9 mouse cellular contexts compared by ENCODE assay signal in genomic region chr11:43483122-43483792, GRCm38 (mm10). TPM values are rescaled to one million over a fixed set of nuclear protein-coding genes. Genes with fewer than 3 reads are reported as not detected.
DNase-seq lines count a peak whose midpoint lies in the region; ATAC-seq lines count a peak whose summit lies in the region.
"Had no signal": no experiment of that assay in that cellular context is flagged by ENCODE, and none has a peak within 500 bp of the region (broad histone marks: within the 10 kb centered on the region; RNA-seq: fewer than 3 reads in every experiment).

No protein-coding gene starts in this region.

- H3K9ac ChIP-seq in hindbrain, embryonic 14.5 days, result no peak overlapping the region
- H3K9ac ChIP-seq in embryonic facial prominence, embryonic 13.5 days, result no peak overlapping the region
- H3K9ac ChIP-seq in limb, embryonic 15.5 days, result no peak overlapping the region

- WGBS in hindbrain, embryonic 10.5 days, result 49% methylated on average over 6 of the region's 6 CpGs
- WGBS in hindbrain, embryonic 14.5 days, result 47% methylated on average over 6 of the region's 6 CpGs
- WGBS in embryonic facial prominence, embryonic 13.5 days, result 33% methylated on average over 6 of the region's 6 CpGs
- WGBS in limb, embryonic 15.5 days, result 23% methylated on average over 6 of the region's 6 CpGs

- H3K9me3 ChIP-seq in hindbrain, embryonic 10.5 days, result no peaks in the 10 kb centered on the region
- H3K9me3 ChIP-seq in hindbrain, embryonic 14.5 days (ENCODE audit: control insufficient read depth, low read length), result no peaks in the 10 kb centered on the region
- no peaks in the 10 kb centered on the region for H3K9me3 ChIP-seq in embryonic facial prominence, embryonic 13.5 days
- H3K9me3 ChIP-seq in limb, embryonic 15.5 days, result no peaks in the 10 kb centered on the region

- H3K27me3 ChIP-seq in hindbrain, embryonic 10.5 days (ENCODE audit: insufficient read depth, poor library complexity, severe bottlenecking), result 0 out of 2 replicates have a peak, but pooled peaks cover 3% of the 10 kb centered on the region
- no peaks in the 10 kb centered on the region for H3K27me3 ChIP-seq in hindbrain, embryonic 14.5 days (ENCODE audit: control insufficient read depth, insufficient read depth, low read length)
- H3K27me3 ChIP-seq in embryonic facial prominence, embryonic 13.5 days, result no peaks in the 10 kb centered on the region
- H3K27me3 ChIP-seq in limb, embryonic 15.5 days, result no peaks in the 10 kb centered on the region

- no peak overlapping the region for H3K4me3 ChIP-seq in hindbrain, embryonic 10.5 days
- H3K4me3 ChIP-seq in hindbrain, embryonic 14.5 days (replicated peaks; ENCODE audit: low read length), result no peak overlapping the region
- no peak overlapping the region for H3K4me3 ChIP-seq in embryonic facial prominence, embryonic 13.5 days
- no peak overlapping the region for H3K4me3 ChIP-seq in limb, embryonic 15.5 days

- ATAC-seq in hindbrain, embryonic 14.5 days (ENCODE audit: low FRiP score), result no peak
- no peak for ATAC-seq in embryonic facial prominence, embryonic 13.5 days (ENCODE audit: insufficient number of reproducible peaks, insufficient read depth, low FRiP score, low TSS enrichment, low read depth)
- peak; percentile 49; the same call in 1 of the 2 replicates for ATAC-seq in limb, embryonic 15.5 days (ENCODE audit: insufficient number of reproducible peaks, low FRiP score, low TSS enrichment, low read depth)

- no peak for DNase-seq in hindbrain, embryonic 10.5 days (ENCODE audit: low spot score)
- DNase-seq in hindbrain, embryonic 14.5 days (ENCODE audit: low spot score), result no peak
- peak; percentile 70 to 76 for DNase-seq in heart, postnatal 10 days
- DNase-seq in cerebellum, postnatal 14 days, result no peak
- no peak for DNase-seq in left cerebral cortex, adult 11 months (ENCODE audit: low spot score)
- DNase-seq in urinary bladder, postnatal 36 days (ENCODE audit: low spot score in 2 of 2), result no peak
- DNase-seq: thymus, adult 18-20 months had no signal

- peaks cover 28% of the 10 kb centered on the region for H3K4me1 ChIP-seq in hindbrain, embryonic 10.5 days (replicated peaks)
- H3K4me1 ChIP-seq in hindbrain, embryonic 14.5 days (replicated peaks; ENCODE audit: control insufficient read depth, insufficient read depth, low read length), result peaks cover 7% of the 10 kb centered on the region; the same call in 1 of the 2 replicates
- peaks cover 58% of the 10 kb centered on the region for H3K4me1 ChIP-seq in embryonic facial prominence, embryonic 13.5 days
- H3K4me1 ChIP-seq in limb, embryonic 15.5 days, result peaks cover 61% of the 10 kb centered on the region

- no peak overlapping the region for H3K4me2 ChIP-seq in hindbrain, embryonic 14.5 days (replicated peaks)
- H3K4me2 ChIP-seq in embryonic facial prominence, embryonic 13.5 days, result no peak overlapping the region
- H3K4me2 ChIP-seq in limb, embryonic 15.5 days, result 0 out of 2 replicates have a peak overlapping the region, but pooled peaks have one; percentile 24

- intact Hi-C loops in heart, postnatal 10 days (cut with DNase I), result no loop called here

- H3K27ac ChIP-seq in hindbrain, embryonic 10.5 days, result peak overlapping the region; percentile 51; the same call in 1 of the 2 replicates
- H3K27ac ChIP-seq in hindbrain, embryonic 14.5 days, result no peak overlapping the region; the same call in 1 of the 2 replicates
- H3K27ac ChIP-seq in embryonic facial prominence, embryonic 13.5 days, result peak overlapping the region; percentile 87
- peak overlapping the region; percentile 87 for H3K27ac ChIP-seq in limb, embryonic 15.5 days

- H3K36me3 ChIP-seq in hindbrain, embryonic 10.5 days, result no peaks in the 10 kb centered on the region
- no peaks in the 10 kb centered on the region for H3K36me3 ChIP-seq in hindbrain, embryonic 14.5 days (replicated peaks; ENCODE audit: control insufficient read depth, insufficient read depth)
- H3K36me3 ChIP-seq in embryonic facial prominence, embryonic 13.5 days, result no peaks in the 10 kb centered on the region
- H3K36me3 ChIP-seq in limb, embryonic 15.5 days, result no peaks in the 10 kb centered on the region

RNA-seq across cellular contexts. Expression of gene C1qtnf2, which starts 9.2 kb away (rescaled TPM):
- 1.1 and 1.3 TPM in 2 replicates for polyA plus RNA-seq in hindbrain, embryonic 10.5 days (2016; fragmentation: Nextera tagmentation; extraction: Ambion mirVana)
- polyA plus RNA-seq in hindbrain, embryonic 14.5 days (2014; fragmentation: Nextera tagmentation; extraction: Ambion mirVana), result 11.8 and 13.5 TPM in 2 replicates
- polyA plus RNA-seq in embryonic facial prominence, embryonic 13.5 days (2015; fragmentation: Nextera tagmentation; extraction: Ambion mirVana), result 15.9 and 17.0 TPM in 2 replicates
- total RNA-seq in heart, postnatal 10 days (2021), result 10 to 100 TPM; 15.4 to 15.8 TPM
- 58.0 and 58.9 TPM in 2 replicates for polyA plus RNA-seq in limb, embryonic 15.5 days (2015; fragmentation: Nextera tagmentation; extraction: Ambion mirVana)

RNA-seq across cellular contexts. Expression of gene Ccnjl, which starts 45.3 kb away (rescaled TPM):
- 37.4 and 45.5 TPM in 2 replicates for polyA plus RNA-seq in hindbrain, embryonic 10.5 days (2016; fragmentation: Nextera tagmentation; extraction: Ambion mirVana)
- 10.9 and 11.9 TPM in 2 replicates for polyA plus RNA-seq in hindbrain, embryonic 14.5 days (2014; fragmentation: Nextera tagmentation; extraction: Ambion mirVana)
- 13.7 and 14.2 TPM in 2 replicates for polyA plus RNA-seq in embryonic facial prominence, embryonic 13.5 days (2015; fragmentation: Nextera tagmentation; extraction: Ambion mirVana)
- 10 to 100 TPM; 10.2 to 11.3 TPM for total RNA-seq in heart, postnatal 10 days (2021)
- 9.5 and 11.3 TPM in 2 replicates for polyA plus RNA-seq in limb, embryonic 15.5 days (2015; fragmentation: Nextera tagmentation; extraction: Ambion mirVana)

RNA-seq across cellular contexts. Expression of gene Slu7, which starts 49.7 kb away (rescaled TPM):
- polyA plus RNA-seq in hindbrain, embryonic 10.5 days (2016; fragmentation: Nextera tagmentation; extraction: Ambion mirVana), result 53.5 and 54.6 TPM in 2 replicates
- polyA plus RNA-seq in hindbrain, embryonic 14.5 days (2014; fragmentation: Nextera tagmentation; extraction: Ambion mirVana), result 55.2 and 57.0 TPM in 2 replicates
- 59.3 and 68.7 TPM in 2 replicates for polyA plus RNA-seq in embryonic facial prominence, embryonic 13.5 days (2015; fragmentation: Nextera tagmentation; extraction: Ambion mirVana)
- 10 to 100 TPM; 29.5 to 31.4 TPM for total RNA-seq in heart, postnatal 10 days (2021)
- 55.0 and 60.2 TPM in 2 replicates for polyA plus RNA-seq in limb, embryonic 15.5 days (2015; fragmentation: Nextera tagmentation; extraction: Ambion mirVana)

RNA-seq across cellular contexts. Expression of gene Pttg1, which starts 57.2 kb away (rescaled TPM):
- 115 and 124 TPM in 2 replicates for polyA plus RNA-seq in hindbrain, embryonic 10.5 days (2016; fragmentation: Nextera tagmentation; extraction: Ambion mirVana)
- polyA plus RNA-seq in hindbrain, embryonic 14.5 days (2014; fragmentation: Nextera tagmentation; extraction: Ambion mirVana), result 44.9 and 53.0 TPM in 2 replicates
- 116 and 118 TPM in 2 replicates for polyA plus RNA-seq in embryonic facial prominence, embryonic 13.5 days (2015; fragmentation: Nextera tagmentation; extraction: Ambion mirVana)
- total RNA-seq in heart, postnatal 10 days (2021), result 10 to 100 TPM; 64.1 to 70.3 TPM
- 74.1 and 78.7 TPM in 2 replicates for polyA plus RNA-seq in limb, embryonic 15.5 days (2015; fragmentation: Nextera tagmentation; extraction: Ambion mirVana)

Comparison
In these comparisons a context has a peak if more than half of its experiments do, and no peak if none do; other contexts are left out.
1. DNase-seq: peak in heart, postnatal 10 days (2 of 2); none in hindbrain, embryonic 10.5 days (single experiment), hindbrain, embryonic 14.5 days (single experiment), cerebellum, postnatal 14 days (0 of 2), left cerebral cortex, adult 11 months (single experiment) and urinary bladder, postnatal 36 days (0 of 2).